Mouse (Mus musculus): ENCODE data around the gene Asb18.

The Asb18 gene

GRCm38 (mm10) chr1:89912392-89912791, 102.1 kb downstream of the Asb18 start:
- in situ Hi-C loops (cut with MboI; ENCODE audit: low sequenced_read_pairs), result no loop called here

GRCm38 (mm10) chr1:89909796-89910195, 104.7 kb downstream of the Asb18 start:
- in situ Hi-C loops (cut with MboI; ENCODE audit: low sequenced_read_pairs), result no loop called here

- in situ Hi-C loops (cut with MboI; ENCODE audit: low sequenced_read_pairs), result no loop called here
Observed at GRCm38 (mm10) chr1:89902641-89903040, 111.8 kb downstream of the Asb18 start.

GRCm38 (mm10) chr1:89902236-89902635, 112.2 kb downstream of the Asb18 start:
- in situ Hi-C loops (cut with MboI; ENCODE audit: low sequenced_read_pairs), result no loop called here

GRCm38 (mm10) chr1:89901381-89901780, 113.1 kb downstream of the Asb18 start:
- in situ Hi-C loops (cut with MboI; ENCODE audit: low sequenced_read_pairs), result no loop called here
